Mouse (Mus musculus): ENCODE measurements around the gene Tex13c3. TPM values are rescaled to one million over a fixed set of nuclear protein-coding genes. Genes with fewer than 3 reads are reported as not detected.
"Not testable (repeated sequence)": the region's sequence is repeated elsewhere in the genome, so short reads cannot be mapped to it uniquely, and the experiment has no call there.

The Tex13c3 gene
- polyA plus RNA-seq (2012; ENCODE audit: insufficient read depth, insufficient read length, missing spikeins) = not detected in 2 replicates

DNA sequence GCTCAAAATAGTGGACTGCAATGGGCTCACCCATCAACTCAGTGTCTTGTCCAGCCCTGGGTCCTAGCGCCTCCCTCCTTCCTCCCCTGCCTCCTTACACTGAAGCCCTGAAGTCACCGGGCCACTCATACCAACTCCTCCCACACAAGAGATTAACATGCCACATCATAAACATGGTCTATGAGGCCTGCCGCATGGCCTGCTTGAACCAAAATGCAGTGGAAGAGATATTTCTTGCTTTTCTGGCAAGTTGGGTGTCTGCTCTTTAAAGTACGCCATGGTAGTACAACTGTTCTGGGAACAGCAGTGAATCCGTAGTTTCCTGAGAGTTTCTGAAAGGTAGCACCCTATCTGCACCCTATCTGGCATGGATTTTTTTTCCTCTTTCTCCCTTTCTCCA lies at the start of gene Tex13c3:
Gene Tex13c3, minus strand, starts transcription at position 101 of the 400 bp plus-strand sequence.
- H3K27ac ChIP-seq (replicated peaks; ENCODE audit: low read depth, low read length); H3K4me1 ChIP-seq (ENCODE audit: control insufficient read depth, insufficient read depth, insufficient read length, low read length); H3K4me3 ChIP-seq (ENCODE audit: insufficient read depth, low read depth, low read length): not testable (repeated sequence)

DNA sequence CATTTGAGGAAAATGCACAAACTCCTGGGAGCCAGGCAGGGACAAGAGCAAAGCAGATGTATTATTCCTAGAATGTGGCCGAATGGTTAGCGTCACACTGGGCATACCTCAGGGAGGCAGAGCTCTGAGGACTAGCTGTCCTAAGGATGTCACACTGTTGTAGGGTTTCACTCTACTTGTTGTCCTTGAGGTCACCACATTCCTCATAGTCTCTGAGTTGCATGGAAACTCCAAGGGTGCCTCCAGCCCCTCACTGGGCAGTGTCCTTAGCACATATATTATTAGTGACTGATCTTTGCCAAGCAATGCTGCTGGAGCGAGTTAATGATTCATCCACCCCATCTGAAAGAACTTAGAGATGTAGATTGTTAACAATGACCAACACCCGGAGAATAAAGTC lies 8.6 kb upstream of the Tex13c3 start:
- H3K4me3 ChIP-seq (ENCODE audit: insufficient read depth, low read depth, low read length) = no peak overlapping the region
- H3K4me1 ChIP-seq (ENCODE audit: control insufficient read depth, insufficient read depth, insufficient read length, low read length) = no peaks in the 10 kb centered on the region
- no peak overlapping the region for H3K27ac ChIP-seq (replicated peaks; ENCODE audit: low read depth, low read length)

All from brown adipose tissue, adult 24 weeks (tissue).